Mouse (Mus musculus): ENCODE measurements around the gene Fkrp. TPM values are rescaled to one million over a fixed set of nuclear protein-coding genes. Genes with fewer than 3 reads are reported as not detected.

The Fkrp gene
- total and polyA plus RNA-seq, 2 experiments from 2014 or later: 45.4 to 73.8 TPM

GRCm38 (mm10) chr7:16811649-16812070, 4.9 kb downstream of the Fkrp start:
- Histone ChIP-seq H3K4me1 (ENCODE audit: insufficient read depth, low read length) (no peaks in the 10 kb centered on the region), H3K9ac (replicated peaks; ENCODE audit: low read length) (peak overlapping the region; percentile 58), H3K27me3 (ENCODE audit: insufficient read depth, low read length) (no peaks in the 10 kb centered on the region), H3K27ac (peak overlapping the region; percentile 85), H3K4me3 (ENCODE audit: low read length) (peak overlapping the region; percentile 42), H3K9me3 (ENCODE audit: low read length) (no peaks in the 10 kb centered on the region), H3K36me3 (ENCODE audit: insufficient read depth, low read length) (0 out of 2 replicates have a peak, but pooled peaks cover 2% of the 10 kb centered on the region), H3K4me2 (ENCODE audit: low read depth, low read length) (peak overlapping the region; percentile 64)
- DNase-seq (ENCODE audit: low spot score) (no peak), ATAC-seq (no peak)
- 11% methylated on average over 17 of the region's 17 CpGs for WGBS
- no peak for TF ChIP-seq CTCF (IDR thresholded peaks at IDR 0.05; ENCODE audit: low read depth)

GRCm38 (mm10) chr7:16810920-16811648, 5.4 kb downstream of the Fkrp start:
- peak overlapping the region; percentile 58 for H3K9ac ChIP-seq (replicated peaks; ENCODE audit: low read length)
- H3K9me3 ChIP-seq (ENCODE audit: low read length): no peaks in the 10 kb centered on the region
- H3K27me3 ChIP-seq (ENCODE audit: insufficient read depth, low read length): no peaks in the 10 kb centered on the region
- peak overlapping the region; percentile 64 for H3K4me2 ChIP-seq (ENCODE audit: low read depth, low read length)
- 10% methylated on average over 80 of the region's 90 CpGs for whole genome bisulfite sequencing
- peak overlapping the region; percentile 85 for H3K27ac ChIP-seq
- peak; percentile 23; the same call in 1 of the 2 replicates for TF ChIP-seq CTCF (IDR thresholded peaks at IDR 0.05; ENCODE audit: low read depth)
- H3K4me1 ChIP-seq (ENCODE audit: insufficient read depth, low read length): no peaks in the 10 kb centered on the region
- peak overlapping the region; percentile 42 for H3K4me3 ChIP-seq (ENCODE audit: low read length)
- ATAC-seq (peak; percentile 52), DNase-seq (ENCODE audit: low spot score) (peak; percentile 78)
- H3K36me3 ChIP-seq (ENCODE audit: insufficient read depth, low read length): 0 out of 2 replicates have a peak, but pooled peaks cover 2% of the 10 kb centered on the region

GRCm38 (mm10) chr7:16810399-16810919, 6.1 kb downstream of the Fkrp start:
- Histone ChIP-seq H3K9me3 (ENCODE audit: low read length) (no peaks in the 10 kb centered on the region), H3K4me2 (ENCODE audit: low read depth, low read length) (peak overlapping the region; percentile 64), H3K27me3 (ENCODE audit: insufficient read depth, low read length) (no peaks in the 10 kb centered on the region), H3K4me1 (ENCODE audit: insufficient read depth, low read length) (no peaks in the 10 kb centered on the region), H3K27ac (peak overlapping the region; percentile 85), H3K36me3 (ENCODE audit: insufficient read depth, low read length) (0 out of 2 replicates have a peak, but pooled peaks cover 2% of the 10 kb centered on the region), H3K9ac (replicated peaks; ENCODE audit: low read length) (peak overlapping the region; percentile 58), H3K4me3 (ENCODE audit: low read length) (peak overlapping the region; percentile 42)
- ATAC-seq: no peak; the same call in 1 of the 2 replicates
- TF ChIP-seq CTCF (IDR thresholded peaks at IDR 0.05; ENCODE audit: low read depth): no peak
- WGBS: 55% methylated on average over 26 of the region's 28 CpGs
- no peak for DNase-seq (ENCODE audit: low spot score)

GRCm38 (mm10) chr7:16809739-16810138, 6.8 kb downstream of the Fkrp start:
- peak; percentile 94 for TF ChIP-seq CTCF (IDR thresholded peaks at IDR 0.05; ENCODE audit: low read depth)
- 30% methylated on average over 10 of the region's 10 CpGs for WGBS
- H3K9me3 ChIP-seq (ENCODE audit: low read length): no peaks in the 10 kb centered on the region
- H3K4me2 ChIP-seq (ENCODE audit: low read depth, low read length): peak overlapping the region; percentile 64; the same call in 1 of the 2 replicates
- H3K4me1 ChIP-seq (ENCODE audit: insufficient read depth, low read length): no peaks in the 10 kb centered on the region
- H3K4me3 ChIP-seq (ENCODE audit: low read length): no peak overlapping the region
- H3K9ac ChIP-seq (replicated peaks; ENCODE audit: low read length): no peak overlapping the region
- ATAC-seq: no peak
- H3K27ac ChIP-seq: no peak overlapping the region
- 0 out of 2 replicates have a peak, but pooled peaks cover 2% of the 10 kb centered on the region for H3K36me3 ChIP-seq (ENCODE audit: insufficient read depth, low read length)
- peak; percentile 85 for DNase-seq (ENCODE audit: low spot score)
- no peaks in the 10 kb centered on the region for H3K27me3 ChIP-seq (ENCODE audit: insufficient read depth, low read length)

- no peak overlapping the region for H3K4me3 ChIP-seq (ENCODE audit: low read length)
- no peak for TF ChIP-seq CTCF (IDR thresholded peaks at IDR 0.05; ENCODE audit: low read depth)
- H3K4me2 ChIP-seq (ENCODE audit: low read depth, low read length): no peak overlapping the region
- no peaks in the 10 kb centered on the region for H3K27me3 ChIP-seq (ENCODE audit: insufficient read depth, low read length)
- H3K27ac ChIP-seq: no peak overlapping the region
- DNase-seq (ENCODE audit: low spot score): no peak
- no peaks in the 10 kb centered on the region for H3K9me3 ChIP-seq (ENCODE audit: low read length)
- 0 out of 2 replicates have a peak, but pooled peaks cover 2% of the 10 kb centered on the region for H3K36me3 ChIP-seq (ENCODE audit: insufficient read depth, low read length)
- H3K4me1 ChIP-seq (ENCODE audit: insufficient read depth, low read length): no peaks in the 10 kb centered on the region
- 86% methylated on average over 9 of the region's 9 CpGs for WGBS
- H3K9ac ChIP-seq (replicated peaks; ENCODE audit: low read length): no peak overlapping the region
- ATAC-seq: no peak
Measured at GRCm38 (mm10) chr7:16808647-16809046, 7.9 kb downstream of the Fkrp start.

- Histone ChIP-seq H3K4me1 (ENCODE audit: insufficient read depth, low read length) (no peaks in the 10 kb centered on the region), H3K36me3 (ENCODE audit: insufficient read depth, low read length) (0 out of 2 replicates have a peak, but pooled peaks cover 2% of the 10 kb centered on the region), H3K4me2 (ENCODE audit: low read depth, low read length) (no peak overlapping the region), H3K27ac (no peak overlapping the region), H3K9me3 (ENCODE audit: low read length) (no peaks in the 10 kb centered on the region), H3K27me3 (ENCODE audit: insufficient read depth, low read length) (no peaks in the 10 kb centered on the region), H3K9ac (replicated peaks; ENCODE audit: low read length) (no peak overlapping the region), H3K4me3 (ENCODE audit: low read length) (no peak overlapping the region)
- WGBS: 89% methylated on average over 9 of the region's 9 CpGs
- no peak for ATAC-seq
- DNase-seq (ENCODE audit: low spot score): peak; percentile 10
- TF ChIP-seq CTCF (IDR thresholded peaks at IDR 0.05; ENCODE audit: low read depth): peak; percentile 23; the same call in 1 of the 2 replicates
Measured at GRCm38 (mm10) chr7:16807936-16808335, 8.6 kb downstream of the Fkrp start.

All from hindbrain, postnatal 0 days (tissue).